Mouse (Mus musculus) testis, adult 2 months (tissue): ENCODE measurements around the gene Hk1. TPM values are rescaled to one million over a fixed set of nuclear protein-coding genes. Genes with fewer than 3 reads are reported as not detected.
A peak's percentile ranks its signal among the peaks of the same experiment; 100 is the strongest.

ENCODE experiments used
- H3K27ac ChIP-seq: fragments of 200-500 bp; 2 replicates; pipeline ENCODE4 v1.5.1; 2012; ENCODE audit warnings: low read depth, low read length; ENCODE audit not compliant: control insufficient read depth, insufficient read depth
- H3K27me3 ChIP-seq: fragments of 200-500 bp; 2 replicates; pipeline ENCODE4 v1.6.1; 2012; ENCODE audit warnings: mild to moderate bottlenecking, low read length, moderate library complexity; ENCODE audit not compliant: control insufficient read depth, insufficient read depth
- H3K36me3 ChIP-seq: fragments of 200-500 bp; 2 replicates; pipeline ENCODE4 v1.6.1; 2012; ENCODE audit warnings: mild to moderate bottlenecking, low read length; ENCODE audit not compliant: control insufficient read depth, insufficient read depth
- H3K4me1 ChIP-seq: fragments of 200-500 bp; 2 replicates; pipeline ENCODE4 v1.6.1; 2012; ENCODE audit warnings: low read length; ENCODE audit not compliant: control insufficient read depth, insufficient read depth
- H3K4me3 ChIP-seq: fragments of 200-500 bp; 2 replicates; pipeline ENCODE4 v1.5.1; 2012; ENCODE audit warnings: low read depth, mild to moderate bottlenecking, low read length, moderate library complexity, mixed read lengths; ENCODE audit not compliant: control insufficient read depth
- CTCF ChIP-seq: fragments of 200-500 bp; IDR thresholded peaks from 2 replicates; pipeline ENCODE4 v1.5.1; 2012; ENCODE audit warnings: low read depth, mild to moderate bottlenecking, inconsistent platforms, low read length, moderate library complexity; ENCODE audit not compliant: control insufficient read depth, insufficient read depth, insufficient replicate concordance
- POLR2A ChIP-seq: fragments of 200-500 bp; IDR thresholded peaks from 2 replicates; pipeline ENCODE4 v1.6.1; 2012; ENCODE audit warnings: low read depth, mild to moderate bottlenecking, inconsistent platforms, low read length, moderate library complexity; ENCODE audit not compliant: control insufficient read depth
- polyA plus RNA-seq: library from polyadenylated mRNA; depleted of rRNA; stranded (reverse); fragments of >200 nt; gene quantifications from 2 replicates; pipeline ENCODE4 v1.2.3, GENCODE M21; 2012

The Hk1 gene
- polyA plus RNA-seq, 1 experiment = 878 TPM

DNA sequence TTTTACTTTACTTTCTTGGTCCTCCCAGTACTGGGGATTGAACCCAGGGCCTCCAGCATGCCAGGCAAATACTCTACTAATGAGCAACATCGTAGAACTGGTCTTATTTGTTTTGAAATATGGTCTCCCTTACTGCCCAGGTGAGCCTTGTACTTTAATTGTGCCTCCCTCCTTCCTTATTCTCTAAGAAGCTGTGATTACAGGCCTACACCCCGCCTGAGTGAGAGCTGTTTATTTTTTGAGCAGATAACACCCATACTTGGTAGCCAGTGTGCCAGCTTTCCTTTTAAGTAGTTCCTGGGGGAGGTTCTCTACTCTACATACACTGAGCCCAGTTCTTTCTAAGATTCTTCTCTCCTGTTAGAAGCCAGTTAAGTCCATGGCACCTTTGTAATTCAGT, 115.4 kb downstream of the Hk1 start:
- no peaks in the 10 kb centered on the region for H3K27me3 ChIP-seq
- no peak overlapping the region for H3K27ac ChIP-seq
- H3K4me3 ChIP-seq = no peak overlapping the region
- peaks cover 5% of the 10 kb centered on the region for H3K4me1 ChIP-seq
- TF ChIP-seq POLR2A (no peak), CTCF (no peak)
- H3K36me3 ChIP-seq = no peaks in the 10 kb centered on the region

DNA sequence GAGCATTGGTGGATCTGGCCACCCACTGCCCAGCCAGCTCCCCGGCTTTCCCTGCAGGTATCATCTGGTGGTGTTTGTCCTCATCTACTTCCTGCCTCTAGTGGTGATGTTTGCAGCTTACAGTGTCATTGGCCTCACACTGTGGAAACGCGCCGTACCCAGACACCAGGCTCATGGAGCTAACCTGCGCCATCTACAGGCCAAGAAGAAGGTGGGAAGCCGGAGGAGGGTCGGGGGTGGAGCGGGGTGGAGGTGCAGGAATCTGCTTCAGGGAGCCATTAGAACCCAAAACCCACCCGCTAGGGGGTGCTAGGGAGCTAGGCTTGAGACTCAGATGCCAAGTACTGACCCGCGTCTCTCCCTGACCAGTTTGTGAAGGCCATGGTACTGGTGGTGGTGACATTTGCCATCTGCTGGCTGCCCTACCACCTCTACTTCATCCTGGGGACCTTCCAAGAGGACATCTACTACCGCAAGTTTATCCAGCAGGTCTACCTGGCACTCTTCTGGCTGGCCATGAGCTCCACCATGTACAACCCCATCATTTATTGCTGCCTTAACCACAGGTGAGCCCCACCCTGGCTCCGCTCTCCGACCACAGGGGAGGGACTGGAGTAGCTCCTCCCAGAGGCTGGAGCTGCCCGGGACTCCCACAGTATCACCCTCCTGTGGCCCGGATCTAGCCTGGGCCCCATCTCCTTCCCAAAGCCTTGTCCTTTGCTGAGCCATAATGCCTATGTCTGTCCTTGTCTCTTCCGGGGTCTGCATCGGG, 118.4 kb downstream of the Hk1 start:
- TF ChIP-seq POLR2A (no peak), CTCF (peak; percentile 58; the same call in 1 of the 2 replicates)
- Histone ChIP-seq H3K27ac (no peak overlapping the region), H3K4me1 (peaks cover 5% of the 10 kb centered on the region), H3K36me3 (no peaks in the 10 kb centered on the region), H3K4me3 (peak overlapping the region; percentile 19), H3K27me3 (no peaks in the 10 kb centered on the region)

DNA sequence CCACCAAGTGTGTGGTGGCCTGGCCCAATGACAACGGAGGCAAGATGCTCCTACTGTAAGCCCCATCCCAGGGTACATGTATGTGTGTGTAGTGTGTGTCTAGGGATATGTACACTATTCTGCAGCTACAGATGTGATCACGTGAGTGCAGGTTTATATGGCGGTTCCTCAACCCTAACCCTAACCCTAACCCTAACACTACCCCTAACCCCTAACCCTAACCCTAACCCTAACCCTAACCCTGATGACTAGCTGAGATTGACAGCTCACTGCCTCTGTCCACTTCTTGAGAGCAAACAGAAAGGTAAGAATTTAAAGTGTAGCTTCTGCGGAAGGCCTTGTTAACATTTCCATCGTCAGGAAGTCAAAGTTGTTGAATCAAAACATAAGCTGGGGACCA, 121.4 kb downstream of the Hk1 start:
- TF ChIP-seq CTCF (no peak), POLR2A (no peak)
- no peaks in the 10 kb centered on the region for H3K36me3 ChIP-seq
- H3K27me3 ChIP-seq = no peaks in the 10 kb centered on the region
- H3K27ac ChIP-seq = no peak overlapping the region
- no peak overlapping the region for H3K4me3 ChIP-seq
- H3K4me1 ChIP-seq = peaks cover 5% of the 10 kb centered on the region

DNA sequence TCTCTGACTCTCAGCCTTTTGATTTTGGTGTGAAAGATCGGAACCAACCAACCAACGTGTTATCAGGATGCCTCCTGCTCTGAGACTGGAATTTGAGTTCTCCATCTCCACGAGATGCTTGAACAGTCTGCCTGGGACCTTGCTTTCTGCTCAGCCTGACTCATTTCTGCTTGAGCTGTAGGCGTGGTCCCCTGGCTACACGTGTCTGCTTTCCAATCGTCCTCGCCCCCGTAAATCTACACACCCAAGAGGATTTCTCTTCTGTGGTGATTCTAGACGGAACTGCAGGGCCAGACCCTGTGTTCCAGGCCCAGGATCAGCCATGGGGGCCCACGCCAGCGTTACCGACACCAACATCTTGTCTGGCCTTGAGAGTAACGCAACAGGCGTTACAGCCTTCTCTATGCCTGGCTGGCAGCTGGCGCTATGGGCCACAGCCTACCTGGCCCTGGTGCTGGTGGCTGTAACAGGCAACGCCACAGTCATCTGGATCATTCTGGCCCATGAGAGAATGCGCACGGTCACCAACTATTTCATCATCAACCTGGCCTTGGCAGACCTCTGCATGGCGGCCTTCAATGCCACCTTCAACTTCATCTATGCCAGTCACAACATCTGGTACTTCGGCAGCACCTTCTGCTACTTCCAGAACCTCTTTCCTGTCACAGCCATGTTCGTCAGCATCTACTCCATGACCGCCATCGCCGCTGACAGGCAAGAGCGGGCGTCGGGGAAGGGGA, 127.0 kb downstream of the Hk1 start:
- Histone ChIP-seq H3K4me1 (no peaks in the 10 kb centered on the region), H3K4me3 (no peak overlapping the region), H3K27ac (no peak overlapping the region), H3K36me3 (no peaks in the 10 kb centered on the region), H3K27me3 (no peaks in the 10 kb centered on the region)
- no peak for TF ChIP-seq CTCF
- TF ChIP-seq POLR2A = no peak

DNA sequence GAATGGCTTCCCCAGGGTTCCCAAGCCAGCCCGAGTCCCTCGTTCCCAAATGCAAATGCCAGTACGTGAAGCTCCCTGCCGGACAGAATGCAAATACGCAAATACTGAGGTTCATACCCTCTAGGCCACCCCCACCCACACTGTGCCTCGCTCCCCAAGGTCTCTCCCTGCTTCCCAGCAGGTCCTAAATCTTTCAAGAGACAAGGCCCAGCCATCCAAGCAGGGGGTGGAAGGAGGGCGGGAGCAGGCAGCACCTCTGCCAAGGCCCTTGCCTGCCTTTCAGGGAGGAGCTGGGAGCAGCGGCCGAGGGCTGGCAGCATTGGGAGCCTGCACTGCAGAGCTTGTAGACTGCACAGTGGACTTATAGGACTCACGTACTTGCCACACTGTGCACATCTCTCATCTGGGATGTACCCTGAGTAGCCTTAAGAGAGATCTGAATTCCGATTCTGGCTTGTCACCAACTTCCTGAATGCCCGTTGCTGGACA, 127.7 kb downstream of the Hk1 start, which contains the start of gene Tacr2:
Gene Tacr2 (plus strand): TSS at position 439 of the 489 bp plus-strand sequence.
- Histone ChIP-seq H3K4me3 (no peak within 1 kb of the TSS), H3K27ac (no peak within 1 kb of the TSS), H3K36me3 (no peaks in the 10 kb centered on the region), H3K4me1 (no peaks in the 10 kb centered on the region), H3K27me3 (no peaks in the 10 kb centered on the region)
- TF ChIP-seq POLR2A (no peak), CTCF (no peak)

DNA sequence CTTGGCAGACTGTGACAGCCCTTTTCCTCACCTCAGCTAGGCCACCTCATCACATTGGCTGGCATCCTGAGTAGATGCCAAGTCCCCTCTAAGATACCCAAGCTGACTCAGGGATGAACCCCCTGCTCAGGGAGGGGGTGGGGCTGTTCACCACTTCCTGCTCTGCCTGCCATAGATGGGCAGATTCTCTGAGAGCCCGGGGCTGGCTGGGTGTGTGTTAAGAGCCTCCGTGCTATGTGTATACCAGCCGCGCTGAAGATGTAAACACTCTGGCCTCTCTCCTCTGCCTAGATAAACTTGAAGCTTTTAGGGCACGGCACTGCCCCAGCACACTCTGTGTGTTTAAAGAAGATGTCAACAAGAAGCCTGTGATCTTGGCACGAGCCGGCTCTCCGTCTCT, 131.9 kb downstream of the Hk1 start:
- Histone ChIP-seq H3K27me3 (no peaks in the 10 kb centered on the region), H3K4me3 (no peak overlapping the region), H3K27ac (no peak overlapping the region), H3K36me3 (no peaks in the 10 kb centered on the region), H3K4me1 (no peaks in the 10 kb centered on the region)
- TF ChIP-seq CTCF = no peak
- TF ChIP-seq POLR2A = no peak

DNA sequence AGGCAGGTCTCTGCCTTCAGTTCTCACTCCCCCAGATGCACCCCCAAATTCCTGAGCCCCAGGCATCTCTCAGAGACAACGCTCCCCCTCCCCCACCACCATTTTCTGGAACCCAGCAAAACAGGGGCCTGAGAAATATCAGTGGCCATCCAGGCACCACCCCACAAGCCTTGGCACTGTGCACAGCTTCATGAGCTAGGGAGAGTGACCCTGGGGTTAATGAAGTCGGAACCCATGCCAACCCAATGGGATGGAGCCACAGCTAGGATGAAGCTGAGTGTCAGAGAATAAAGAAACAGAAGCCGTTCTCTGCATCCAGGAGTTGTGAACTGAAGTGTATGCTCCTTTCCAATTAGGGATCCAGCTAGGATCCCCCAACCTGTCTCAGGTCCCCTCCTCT, 132.6 kb downstream of the Hk1 start:
- H3K36me3 ChIP-seq = no peaks in the 10 kb centered on the region
- no peak overlapping the region for H3K4me3 ChIP-seq
- H3K27ac ChIP-seq = no peak overlapping the region
- H3K4me1 ChIP-seq = no peaks in the 10 kb centered on the region
- H3K27me3 ChIP-seq = no peaks in the 10 kb centered on the region
- TF ChIP-seq CTCF (no peak), POLR2A (no peak)
